In genomic region chr5:36997996-36998395, GRCm38 (mm10) we compare ENCODE assay signal across 16 mouse cellular contexts. TPM values are rescaled to one million over a fixed set of nuclear protein-coding genes. Genes with fewer than 3 reads are reported as not detected.
DNase-seq lines count a peak whose midpoint lies in the region; ATAC-seq lines count a peak whose summit lies in the region.
"Had no signal": no experiment of that assay in that cellular context is flagged by ENCODE, and none has a peak within 500 bp of the region (broad histone marks: within the 10 kb centered on the region; RNA-seq: fewer than 3 reads in every experiment).

No protein-coding gene starts in this region.

- H3K36me3 ChIP-seq in forebrain, embryonic 16.5 days (ENCODE audit: control insufficient read depth, insufficient read depth) = no peaks in the 10 kb centered on the region
- no peaks in the 10 kb centered on the region for H3K36me3 ChIP-seq in midbrain, embryonic 13.5 days
- H3K36me3 ChIP-seq: heart, embryonic 10.5 days; limb, embryonic 13.5 days had no signal

- no peaks in the 10 kb centered on the region for H3K27me3 ChIP-seq in forebrain, embryonic 16.5 days (replicated peaks; ENCODE audit: control insufficient read depth, insufficient read depth, low read length)
- H3K27me3 ChIP-seq in midbrain, embryonic 13.5 days = no peaks in the 10 kb centered on the region
- H3K27me3 ChIP-seq: limb, embryonic 13.5 days had no signal

- H3K27ac ChIP-seq in forebrain, embryonic 16.5 days (ENCODE audit: low read length) = no peak overlapping the region
- no peak overlapping the region for H3K27ac ChIP-seq in midbrain, embryonic 13.5 days
- H3K27ac ChIP-seq: heart, embryonic 10.5 days; hindbrain, postnatal 0 days; limb, embryonic 13.5 days had no signal

- no peak overlapping the region for H3K9ac ChIP-seq in forebrain, embryonic 16.5 days (replicated peaks; ENCODE audit: low read depth, low read length)
- no peak overlapping the region for H3K9ac ChIP-seq in midbrain, embryonic 13.5 days (replicated peaks)
- H3K9ac ChIP-seq: limb, embryonic 13.5 days had no signal

- H3K4me1 ChIP-seq in forebrain, embryonic 16.5 days (replicated peaks; ENCODE audit: control insufficient read depth, insufficient read depth, low read length) = no peaks in the 10 kb centered on the region
- no peaks in the 10 kb centered on the region for H3K4me1 ChIP-seq in midbrain, embryonic 13.5 days (replicated peaks)
- H3K4me1 ChIP-seq: heart, embryonic 10.5 days; limb, embryonic 13.5 days; megakaryocyte, embryonic 14.5 days had no signal

- DNase-seq in left cerebral cortex, postnatal 14 days (ENCODE audit: low spot score in 2 of 2) = peak; percentile 20 to 31
- DNase-seq in left cerebral cortex, postnatal 4 days = no peak
- DNase-seq in T-cell, adult 2 months (ENCODE audit: low spot score) = peak; percentile 40
- peak; percentile 68 for DNase-seq in thymus, postnatal 25 days
- DNase-seq: adrenal gland, adult 2 months; cerebellum, adult 9-10 months; embryo, embryonic 11 days; kidney, adult 18-20 months had no signal

- no peak overlapping the region for H3K4me3 ChIP-seq in forebrain, embryonic 16.5 days (replicated peaks; ENCODE audit: low read length)
- no peak overlapping the region for H3K4me3 ChIP-seq in midbrain, embryonic 13.5 days (replicated peaks)
- H3K4me3 ChIP-seq: heart, embryonic 10.5 days; limb, embryonic 13.5 days; megakaryocyte, embryonic 14.5 days had no signal

- peak; percentile 85 for ATAC-seq in megakaryocyte progenitor cell, adult 5-6 weeks (replicated peaks; ENCODE audit: poor library complexity)
- no peak for ATAC-seq in forebrain, embryonic 16.5 days
- no peak for ATAC-seq in midbrain, embryonic 13.5 days
- ATAC-seq: forebrain, embryonic 14.5 days; hindbrain, postnatal 0 days had no signal

- no peak overlapping the region for H3K4me2 ChIP-seq in forebrain, embryonic 16.5 days (ENCODE audit: low read length)
- no peak overlapping the region for H3K4me2 ChIP-seq in midbrain, embryonic 13.5 days (replicated peaks)
- H3K4me2 ChIP-seq: limb, embryonic 13.5 days had no signal

- intact Hi-C loops in left cerebral cortex, postnatal 14 days (cut with DNase I) = no loop called here
- intact Hi-C loops in left cerebral cortex, postnatal 4 days (cut with DNase I) = no loop called here

- WGBS in forebrain, embryonic 16.5 days = 33% methylated on average over 5 of the region's 5 CpGs
- WGBS in midbrain, embryonic 13.5 days = 44% methylated on average over 5 of the region's 5 CpGs

- no peaks in the 10 kb centered on the region for H3K9me3 ChIP-seq in forebrain, embryonic 16.5 days (ENCODE audit: control insufficient read depth, low read length)
- no peaks in the 10 kb centered on the region; the same call in 1 of the 2 replicates for H3K9me3 ChIP-seq in midbrain, embryonic 13.5 days
- H3K9me3 ChIP-seq: heart, embryonic 10.5 days; limb, embryonic 13.5 days had no signal

RNA-seq across cellular contexts. Expression of gene Wfs1, which starts 9.0 kb away (rescaled TPM):
- total RNA-seq in left cerebral cortex, postnatal 14 days (2021) = 100 to 1,000 TPM in 1 of 2 experiments, 10 to 100 TPM in 1; 94.8 to 121 TPM
- 10 to 100 TPM; 16.3 to 25.7 TPM for total RNA-seq in left cerebral cortex, postnatal 4 days (2021)
- 1.9 and 2.1 TPM in 2 replicates for total RNA-seq in megakaryocyte progenitor cell, adult 5-6 weeks (2015)
- 0.78 and 2.0 TPM in 2 replicates for total RNA-seq in megakaryocyte progenitor cell, adult 5-6 weeks (2017)
- 8.5 and 10.7 TPM in 2 replicates for polyA plus RNA-seq in forebrain, embryonic 16.5 days (2015; fragmentation: Nextera tagmentation; extraction: Ambion mirVana)
- polyA plus RNA-seq in midbrain, embryonic 13.5 days (2015; fragmentation: Nextera tagmentation; extraction: Ambion mirVana) = 6.3 and 6.5 TPM in 2 replicates

Comparison
In these comparisons a context has a peak if more than half of its experiments do, and no peak if none do; other contexts are left out.
1. RNA of gene Wfs1, which starts 9.0 kb away (total RNA-seq): 94.8 to 121 TPM in left cerebral cortex, postnatal 14 days and 16.3 to 25.7 TPM in left cerebral cortex, postnatal 4 days; 0.78 to 2.1 TPM in megakaryocyte progenitor cell, adult 5-6 weeks; every median in the first group is over 4 times any median in the second.